Mouse (Mus musculus) lung, postnatal 4 days (tissue): Measurements from ENCODE around the gene Cdx4.

ENCODE experiments used
- DNase-seq, 2 experiments: peaks; one replicate each; pipeline ENCODE4 v3.0.0; 2021

The Cdx4 gene

GRCm38 (mm10) chrX:103321146-103321545 lies at the start of gene Cdx4:
TSS of gene Cdx4 (plus strand) at chrX:103321398.
- no peak for DNase-seq

GRCm38 (mm10) chrX:103274325-103274724 lies 46.9 kb upstream of the Cdx4 start:
- no peak for DNase-seq

- DNase-seq: peak in 1 of 2 experiments; percentile 21
These were observed 34.1 kb upstream of the Cdx4 start for GRCm38 (mm10) chrX:103286899-103287722.

GRCm38 (mm10) chrX:103287846-103288377 lies 33.3 kb upstream of the Cdx4 start:
- no peak for DNase-seq

- DNase-seq: peak in 1 of 2 experiments; percentile 23
These were observed 32.5 kb upstream of the Cdx4 start for GRCm38 (mm10) chrX:103288485-103289330.

- no peak for DNase-seq
These were observed 22.3 kb upstream of the Cdx4 start for GRCm38 (mm10) chrX:103298937-103299336.

- no peak for DNase-seq
These were observed 12.9 kb upstream of the Cdx4 start for GRCm38 (mm10) chrX:103308262-103308661.

- no peak for DNase-seq
These were observed 9.5 kb upstream of the Cdx4 start for GRCm38 (mm10) chrX:103311723-103312122.

GRCm38 (mm10) chrX:103314146-103314545 lies 7.1 kb upstream of the Cdx4 start:
- DNase-seq: no peak

- no peak for DNase-seq
These were observed 4.7 kb downstream of the Cdx4 start for GRCm38 (mm10) chrX:103325900-103326299.

GRCm38 (mm10) chrX:103329386-103329785 lies 8.2 kb downstream of the Cdx4 start:
- no peak for DNase-seq

GRCm38 (mm10) chrX:103331125-103331858 lies 10.1 kb downstream of the Cdx4 start:
- no peak for DNase-seq

- DNase-seq: no peak
These were observed 20.3 kb downstream of the Cdx4 start for GRCm38 (mm10) chrX:103341369-103342113.

GRCm38 (mm10) chrX:103355784-103356183 lies 34.6 kb downstream of the Cdx4 start:
- DNase-seq: no peak

GRCm38 (mm10) chrX:103356287-103356686 lies 35.1 kb downstream of the Cdx4 start, which contains the start of gene Chic1:
TSS of gene Chic1 (plus strand) at chrX:103356476.
- peak; percentile 75 to 81 for DNase-seq

GRCm38 (mm10) chrX:103356761-103357236 lies 35.6 kb downstream of the Cdx4 start:
- DNase-seq: peak in 1 of 2 experiments; percentile 16

- no peak for DNase-seq
These were observed 45.0 kb downstream of the Cdx4 start for GRCm38 (mm10) chrX:103366201-103366600.

GRCm38 (mm10) chrX:103368650-103369049 lies 47.5 kb downstream of the Cdx4 start:
- DNase-seq: no peak

- DNase-seq: no peak
These were observed 50.0 kb downstream of the Cdx4 start for GRCm38 (mm10) chrX:103371221-103371620.

GRCm38 (mm10) chrX:103371627-103372026 lies 50.4 kb downstream of the Cdx4 start:
- no peak for DNase-seq

GRCm38 (mm10) chrX:103374250-103374649 lies 53.1 kb downstream of the Cdx4 start:
- peak in 1 of 2 experiments; percentile 19 for DNase-seq
